Mouse (Mus musculus) MEL (cell line): ENCODE measurements around the gene Farsa. TPM values are rescaled to one million over a fixed set of nuclear protein-coding genes. Genes with fewer than 3 reads are reported as not detected.
A peak's percentile ranks its signal among the peaks of the same experiment; 100 is the strongest.

Experiments
- DNase-seq: peaks from one replicate; pipeline ENCODE4 v3.0.0; 2011; ENCODE audit warnings: low read depth, low spot score
- H3K27ac ChIP-seq: 2 replicates; pipeline ENCODE4 v1.5.1; 2012; ENCODE audit warnings: low read depth, mild to moderate bottlenecking, control low read depth, low read length, moderate library complexity; ENCODE audit not compliant: control insufficient read depth
- H3K27me3 ChIP-seq, 2 experiments: fragments of 150-350 bp in 1 of 2; sonication (generic) in 1 of 2; 2 replicates each; pipeline ENCODE4 v1.6.1; 2012; ENCODE audit warnings: low read length in 2 of 2, mild to moderate bottlenecking in 2 of 2, improper control_type of control experiment in 1 of 2, moderate library complexity in 1 of 2; ENCODE audit not compliant: insufficient read depth in 2 of 2, control insufficient read depth in 1 of 2
- H3K36me3 ChIP-seq, 2 experiments: 2 replicates each; pipeline ENCODE4 v1.6.1; 2012 to 2014; ENCODE audit warnings: low read length in 2 of 2, improper control_type of control experiment in 1 of 2, inconsistent platforms in 1 of 2, mild to moderate bottlenecking in 1 of 2; ENCODE audit not compliant: insufficient read depth in 2 of 2, control insufficient read depth in 1 of 2
- H3K4me1 ChIP-seq, 2 experiments: fragments of 150-350 bp in 1 of 2; sonication (generic) in 1 of 2; 2 replicates each; pipeline ENCODE4 v1.6.1; 2012; ENCODE audit warnings: low read length in 2 of 2, improper control_type of control experiment in 1 of 2, mild to moderate bottlenecking in 1 of 2; ENCODE audit not compliant: insufficient read depth in 2 of 2, control insufficient read depth in 1 of 2
- H3K4me3 ChIP-seq, 2 experiments: fragments of 150-350 bp in 1 of 2; sonication (generic) in 1 of 2; 2 replicates each; pipeline ENCODE4 v1.5.1; 2012; ENCODE audit warnings: low read depth in 2 of 2, low read length in 2 of 2, mild to moderate bottlenecking in 2 of 2, moderate library complexity in 2 of 2, control low read depth in 1 of 2, improper control_type of control experiment in 1 of 2; ENCODE audit not compliant: control insufficient read depth in 1 of 2, insufficient read depth in 1 of 2
- H3K79me2 ChIP-seq: 2 replicates; pipeline ENCODE4 v1.6.1; 2012; ENCODE audit warnings: mild to moderate bottlenecking, low read length, moderate library complexity; ENCODE audit not compliant: control insufficient read depth, poor library complexity, insufficient read depth
- H3K9ac ChIP-seq: 2 replicates; pipeline ENCODE4 v1.6.1; 2012; ENCODE audit warnings: low read depth, mild to moderate bottlenecking, control low read depth, low read length, moderate library complexity; ENCODE audit not compliant: control insufficient read depth, poor library complexity, severe bottlenecking
- H3K9me3 ChIP-seq: fragments of 150-350 bp; sonication (generic); replicated peaks from 2 replicates; pipeline ENCODE4 v1.6.1; 2012; ENCODE audit warnings: mild to moderate bottlenecking, low read length, improper control_type of control experiment, moderate library complexity; ENCODE audit not compliant: insufficient read depth
- CHD1 ChIP-seq: IDR thresholded peaks from 2 replicates; pipeline ENCODE4 v1.6.1; 2012; ENCODE audit warnings: low read depth, mild to moderate bottlenecking, inconsistent platforms, low read length, improper control_type of control experiment
- CHD2 ChIP-seq: IDR thresholded peaks from 2 replicates; pipeline ENCODE4 v1.6.1; 2011; ENCODE audit warnings: low read length, improper control_type of control experiment
- E2F4 ChIP-seq: IDR thresholded peaks from 2 replicates; pipeline ENCODE4 v1.6.1; 2011; ENCODE audit warnings: low read depth, low read length, improper control_type of control experiment, borderline replicate concordance
- EP300 ChIP-seq, 2 experiments: IDR thresholded peaks; 2 replicates each; pipeline ENCODE4 v1.6.1; 2011; ENCODE audit warnings: improper control_type of control experiment in 2 of 2, low read length in 2 of 2, low read depth in 1 of 2, mild to moderate bottlenecking in 1 of 2
- ETS1 ChIP-seq: IDR thresholded peaks from 2 replicates; pipeline ENCODE4 v1.6.1; 2012; ENCODE audit warnings: low read depth, mild to moderate bottlenecking, inconsistent platforms, low read length, improper control_type of control experiment, moderate library complexity
- GATA1 ChIP-seq: IDR thresholded peaks from 2 replicates; pipeline ENCODE4 v1.6.1; 2011; ENCODE audit warnings: low read depth, low read length, improper control_type of control experiment
- JUND ChIP-seq: IDR thresholded peaks from 2 replicates; pipeline ENCODE4 v1.6.1; 2011; ENCODE audit warnings: low read depth, mild to moderate bottlenecking, improper control_type of control experiment, low read length
- MAX ChIP-seq: IDR thresholded peaks from 2 replicates; pipeline ENCODE4 v1.6.1; 2011; ENCODE audit warnings: low read length, improper control_type of control experiment
- MEF2A ChIP-seq: IDR thresholded peaks from 2 replicates; pipeline ENCODE4 v1.6.1; 2014; ENCODE audit warnings: low read depth, mild to moderate bottlenecking, inconsistent platforms, low read length, improper control_type of control experiment; ENCODE audit not compliant: poor library complexity, insufficient replicate concordance, severe bottlenecking; ENCODE audit errors: extremely low read depth
- MYB ChIP-seq: IDR thresholded peaks from 2 replicates; pipeline ENCODE4 v1.6.1; 2011; ENCODE audit warnings: mild to moderate bottlenecking, low read depth, low read length, improper control_type of control experiment
- NELFE ChIP-seq: IDR thresholded peaks from 2 replicates; pipeline ENCODE4 v1.6.1; 2011; ENCODE audit warnings: low read depth, low read length, improper control_type of control experiment
- POLR2A ChIP-seq, 2 experiments: IDR thresholded peaks; 2 replicates each; pipeline ENCODE4 v1.6.1; 2011 to 2012; ENCODE audit warnings: low read length in 2 of 2, mild to moderate bottlenecking in 2 of 2, control low read depth in 1 of 2, improper control_type of control experiment in 1 of 2, low read depth in 1 of 2, moderate library complexity in 1 of 2; ENCODE audit not compliant: control insufficient read depth in 1 of 2, insufficient read depth in 1 of 2, poor library complexity in 1 of 2
- POLR2AphosphoS2 ChIP-seq: IDR thresholded peaks from 2 replicates; pipeline ENCODE4 v1.6.1; 2011; ENCODE audit warnings: low read length, improper control_type of control experiment
- RCOR1 ChIP-seq: IDR thresholded peaks from 2 replicates; pipeline ENCODE4 v1.6.1; 2012; ENCODE audit warnings: low read depth, mild to moderate bottlenecking, inconsistent platforms, low read length, improper control_type of control experiment
- SIN3A ChIP-seq: IDR thresholded peaks from 2 replicates; pipeline ENCODE4 v1.6.1; 2012; ENCODE audit warnings: low read length, improper control_type of control experiment, inconsistent platforms
- SMC3 ChIP-seq: IDR thresholded peaks from 2 replicates; pipeline ENCODE4 v1.6.1; 2011; ENCODE audit warnings: low read depth, low read length, improper control_type of control experiment
- TAL1 ChIP-seq: IDR thresholded peaks from 2 replicates; pipeline ENCODE4 v1.6.1; 2012; ENCODE audit warnings: mild to moderate bottlenecking, inconsistent platforms, low read length, moderate library complexity, mixed read lengths
- TBP ChIP-seq: IDR thresholded peaks from 2 replicates; pipeline ENCODE4 v1.8.0; 2011; ENCODE audit warnings: low read depth, low read length, improper control_type of control experiment
- TCF12 ChIP-seq: IDR thresholded peaks from 2 replicates; pipeline ENCODE4 v1.6.1; 2014; ENCODE audit warnings: low read depth, mild to moderate bottlenecking, inconsistent platforms, low read length, improper control_type of control experiment, moderate library complexity
- UBTF ChIP-seq: IDR thresholded peaks from 2 replicates; pipeline ENCODE4 v1.6.1; 2012; ENCODE audit warnings: low read depth, mild to moderate bottlenecking, inconsistent platforms, low read length, improper control_type of control experiment, moderate library complexity, borderline replicate concordance; ENCODE audit not compliant: insufficient read depth
- ZKSCAN1 ChIP-seq: IDR thresholded peaks from 2 replicates; pipeline ENCODE4 v1.6.1; 2012; ENCODE audit warnings: low read depth, mild to moderate bottlenecking, inconsistent platforms, low read length, improper control_type of control experiment, moderate library complexity
- polyA plus RNA-seq, 2 experiments: library from polyadenylated mRNA; stranded (reverse) in 1 of 2; unstranded in 1 of 2; fragments of >175 nt in 1 of 2; fragments of >200 nt in 1 of 2; gene quantifications; 2 replicates each; pipeline versions ENCODE4 v1.2.1 to v1.2.4; 2012; ENCODE audit warnings: low replicate concordance in 2 of 2, low read depth in 1 of 2; ENCODE audit not compliant: insufficient read length in 2 of 2, insufficient read depth in 1 of 2, missing spikeins in 1 of 2
- total RNA-seq: library from RNA; depleted of rRNA; stranded (reverse); fragments of 300-350 nt; gene quantifications from 2 replicates; pipeline ENCODE4 v1.2.3, GENCODE M21; 2012

Gene Farsa
- total and polyA plus RNA-seq, 3 experiments: 152 to 295 (median 245) TPM

DNA sequence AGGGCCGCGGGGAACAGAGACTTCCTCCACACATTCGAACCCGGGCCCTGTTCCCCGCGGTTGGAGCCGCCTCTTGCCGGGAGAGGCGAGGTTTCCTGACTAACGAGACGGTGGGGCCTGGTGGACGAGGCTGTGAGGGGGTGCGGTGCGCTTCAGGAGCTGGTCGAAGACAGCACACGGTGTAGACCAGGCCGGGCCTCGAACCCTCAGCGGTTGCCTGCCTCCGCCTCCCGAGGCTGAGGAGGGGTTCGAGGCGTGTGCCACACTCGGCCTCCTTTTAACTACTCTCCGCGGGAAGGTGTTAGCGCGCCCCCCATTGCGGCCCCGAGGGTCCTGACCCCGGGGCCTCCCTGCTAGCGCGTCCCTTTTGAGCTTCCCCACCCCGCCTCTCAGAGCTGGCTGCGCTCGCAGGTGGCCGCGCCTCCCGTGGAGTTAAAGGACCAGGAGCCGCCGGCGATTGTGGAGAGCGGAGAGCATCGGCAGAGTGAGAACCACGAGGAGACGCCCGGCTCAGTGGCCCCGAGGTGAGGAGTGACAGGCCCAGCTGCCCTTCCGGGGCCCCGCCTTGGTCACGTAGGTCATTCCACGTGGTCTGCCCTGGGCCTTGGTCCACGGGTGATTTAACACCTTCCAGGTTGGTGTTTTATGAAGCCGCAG, 15.6 kb downstream of the Farsa start:
- H3K4me1 ChIP-seq: peaks cover 7 to 25% of the 10 kb centered on the region in 2 experiments
- peak overlapping the region; percentile 58 for H3K27ac ChIP-seq
- H3K79me2 ChIP-seq: peaks cover 3% of the 10 kb centered on the region; the same call in 1 of the 2 replicates
- H3K9me3 ChIP-seq: no peaks in the 10 kb centered on the region
- no peaks in the 10 kb centered on the region for H3K27me3 ChIP-seq
- DNase-seq: peak; percentile 44
- peaks cover 4 to 19% of the 10 kb centered on the region in 2 experiments; a peak in 3 of 4 replicates for H3K36me3 ChIP-seq
- peak; percentile 22; the same call in 1 of the 2 replicates for TF ChIP-seq MAX
- TF ChIP-seq TCF12: no peak
- TF ChIP-seq SIN3A: peak; percentile 24; the same call in 1 of the 2 replicates
- TF ChIP-seq, all 39 proteins: peak for 2
- peak overlapping the region; percentile 76 for H3K9ac ChIP-seq
- peak overlapping the region; percentile 20 to 40 for H3K4me3 ChIP-seq

DNA sequence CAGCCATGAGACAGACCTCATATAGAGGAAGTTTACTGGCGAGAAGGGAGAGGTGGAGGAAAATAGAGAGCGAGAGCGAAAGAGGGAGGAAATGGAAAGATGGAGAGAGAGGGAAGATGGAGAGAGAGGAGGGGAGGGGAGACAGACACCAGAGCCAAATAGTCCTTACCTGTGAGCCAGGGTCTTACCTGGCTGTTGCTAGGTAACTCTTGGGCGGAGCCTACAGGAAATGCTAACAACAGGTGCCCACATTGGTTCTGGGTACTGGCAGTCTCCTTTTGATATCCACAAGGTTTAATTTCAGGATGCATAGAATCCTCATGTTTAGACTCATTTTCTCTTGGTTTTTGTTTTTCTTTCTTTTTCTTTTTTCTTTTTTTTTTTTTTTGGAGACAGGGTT, 16.2 kb downstream of the Farsa start:
- Histone ChIP-seq H3K4me3 (peak overlapping the region; percentile 20 to 40; a peak in 2 of 4 replicates), H3K27ac (no peak overlapping the region), H3K9ac (peak overlapping the region; percentile 76), H3K4me1 (peaks cover 7 to 25% of the 10 kb centered on the region in 2 experiments), H3K27me3 (no peaks in the 10 kb centered on the region), H3K36me3 (peaks cover 1 to 19% of the 10 kb centered on the region in 2 experiments; a peak in 3 of 4 replicates), H3K79me2 (peaks cover 3% of the 10 kb centered on the region; the same call in 1 of the 2 replicates), H3K9me3 (no peaks in the 10 kb centered on the region)
- no peak for TF ChIP-seq JUND
- TF ChIP-seq CHD2: no peak
- no peak for TF ChIP-seq UBTF
- no peak for TF ChIP-seq ETS1
- no peak for TF ChIP-seq POLR2AphosphoS2
- TF ChIP-seq SIN3A: no peak
- TF ChIP-seq CHD1: no peak
- TF ChIP-seq MEF2A: no peak
- no peak for TF ChIP-seq E2F4
- TF ChIP-seq TAL1: no peak
- no peak for TF ChIP-seq EP300 (IDR thresholded peaks at IDR 0.05; ENCODE audit: low read depth in 1 of 2, low read length in 2 of 2)
- TF ChIP-seq TBP: no peak
- no peak for TF ChIP-seq TCF12
- TF ChIP-seq MYB: no peak
- no peak for TF ChIP-seq SMC3
- TF ChIP-seq POLR2A (IDR thresholded peaks at IDR 0.05; ENCODE audit: control insufficient read depth in 1 of 2, insufficient read depth in 1 of 2, low read depth in 1 of 2, low read length in 2 of 2, poor library complexity in 1 of 2): no peak
- TF ChIP-seq ZKSCAN1: no peak
- TF ChIP-seq NELFE: no peak
- no peak for TF ChIP-seq RCOR1
- TF ChIP-seq GATA1: no peak
- DNase-seq: no peak
